ENCODE assay signal across 8 mouse cellular contexts in the genomic region with DNA sequence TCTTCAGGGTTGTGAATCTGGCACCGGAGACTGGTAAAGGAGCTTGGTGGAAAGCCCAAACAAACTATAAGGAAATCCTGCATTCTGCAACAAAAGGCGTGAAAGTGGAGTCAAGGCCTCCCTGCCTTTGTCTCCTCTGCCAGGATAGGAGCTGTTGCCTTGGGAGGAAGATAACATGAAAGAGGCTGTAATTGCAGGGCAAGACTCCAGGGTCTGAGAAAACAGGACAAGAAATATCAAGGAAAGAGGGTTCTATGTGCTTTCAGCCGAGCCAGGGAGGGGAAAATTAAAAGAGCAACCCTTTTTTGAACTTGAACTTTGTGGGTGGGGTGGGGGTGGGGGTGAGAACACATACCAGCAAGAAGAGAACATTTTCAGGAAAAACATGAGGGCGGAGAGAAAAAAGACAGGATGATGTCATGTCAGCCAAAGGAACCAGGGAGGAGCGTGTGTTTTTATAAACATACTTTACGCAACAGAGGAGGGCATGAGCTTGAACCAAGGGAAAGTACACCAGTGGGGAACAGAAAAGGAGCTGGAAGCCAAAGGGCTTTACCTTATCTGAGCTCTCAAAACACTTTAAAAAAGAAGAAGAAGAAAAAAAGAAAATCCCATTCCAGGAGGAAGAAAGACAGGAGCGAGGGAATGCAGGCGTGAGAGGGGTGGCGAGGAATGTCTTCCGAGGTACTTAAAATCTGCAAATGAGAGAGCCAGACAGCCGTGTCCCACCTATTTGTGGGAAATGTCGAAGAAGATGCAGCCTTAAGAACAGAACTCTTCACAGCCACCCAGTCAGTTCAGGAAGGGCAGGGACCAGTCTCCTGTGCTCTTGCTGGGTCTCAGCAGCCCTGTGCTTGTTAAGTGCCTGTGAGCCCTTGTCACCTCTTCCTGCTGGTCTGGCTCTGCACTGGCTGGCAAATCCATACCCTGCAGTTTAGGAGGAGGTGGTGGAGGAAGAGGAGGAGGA.
DNase-seq lines count a peak whose midpoint lies in the region; ATAC-seq and TF ChIP-seq lines count a peak whose summit lies in the region.

No protein-coding gene starts in this region.

- no peak for TF ChIP-seq POLR2A in spleen, adult 2 months (IDR thresholded peaks at IDR 0.05; ENCODE audit: low read depth, low read length)

- H3K4me3 ChIP-seq in spleen, adult 2 months (ENCODE audit: extremely low read depth, insufficient read depth, insufficient read length), result no peak overlapping the region
- no peak overlapping the region for H3K4me3 ChIP-seq in forebrain, embryonic 15.5 days
- H3K4me3 ChIP-seq in intestine, embryonic 14.5 days (ENCODE audit: low read depth, low read length), result no peak overlapping the region

- WGBS in spleen, adult 2 months, result 72% methylated on average over 12 of the region's 12 CpGs
- WGBS in forebrain, embryonic 15.5 days, result 41% methylated on average over 12 of the region's 12 CpGs
- WGBS in intestine, embryonic 14.5 days, result 20% methylated on average over 12 of the region's 12 CpGs

- peak overlapping the region; percentile 25 for H3K4me2 ChIP-seq in forebrain, embryonic 15.5 days (replicated peaks)
- peak overlapping the region; percentile 35 for H3K4me2 ChIP-seq in intestine, embryonic 14.5 days (ENCODE audit: low read length)

- H3K9me3 ChIP-seq in forebrain, embryonic 15.5 days, result no peaks in the 10 kb centered on the region
- no peaks in the 10 kb centered on the region for H3K9me3 ChIP-seq in intestine, embryonic 14.5 days (ENCODE audit: control insufficient read depth, low read length)

- TF ChIP-seq CTCF in spleen, adult 2 months (IDR thresholded peaks at IDR 0.05; ENCODE audit: extremely low read depth, insufficient read depth, insufficient read length, insufficient replicate concordance), result no peak

- H3K27ac ChIP-seq in spleen, adult 2 months (ENCODE audit: insufficient read depth, low read length), result peak overlapping the region; percentile 63
- H3K27ac ChIP-seq in forebrain, embryonic 15.5 days (replicated peaks), result peak overlapping the region; percentile 86
- H3K27ac ChIP-seq in intestine, embryonic 14.5 days (ENCODE audit: low read depth), result peak overlapping the region; percentile 80

- H3K4me1 ChIP-seq in spleen, adult 2 months (ENCODE audit: control insufficient read depth, insufficient read depth, insufficient read length), result peaks cover 18% of the 10 kb centered on the region; the same call in 1 of the 2 replicates
- peaks cover 57% of the 10 kb centered on the region for H3K4me1 ChIP-seq in forebrain, embryonic 15.5 days
- peaks cover 60% of the 10 kb centered on the region for H3K4me1 ChIP-seq in intestine, embryonic 14.5 days (replicated peaks; ENCODE audit: control insufficient read depth, insufficient read depth, low read length)

- no peaks in the 10 kb centered on the region for H3K27me3 ChIP-seq in spleen, adult 2 months (ENCODE audit: control insufficient read depth, insufficient read depth, low read length)
- no peaks in the 10 kb centered on the region for H3K27me3 ChIP-seq in forebrain, embryonic 15.5 days
- no peaks in the 10 kb centered on the region for H3K27me3 ChIP-seq in intestine, embryonic 14.5 days (replicated peaks; ENCODE audit: control insufficient read depth, insufficient read depth, low read length)

- DNase-seq in spleen, adult 2 months (ENCODE audit: low read depth in 1 of 2, low spot score in 2 of 2), result no peak
- DNase-seq in spleen, postnatal 10 days (ENCODE audit: low spot score in 2 of 2), result no peak
- peak; percentile 57 for DNase-seq in intestine, embryonic 14.5 days (ENCODE audit: low spot score)
- DNase-seq in lung, postnatal 10 days, result peak; percentile 79
- DNase-seq in thymus, postnatal 4 days, result peak; percentile 45
- no peak for DNase-seq in Muller cell, postnatal 12 days (ENCODE audit: inconsistent ontology term)

- no peaks in the 10 kb centered on the region for H3K36me3 ChIP-seq in spleen, adult 2 months (ENCODE audit: control insufficient read depth, insufficient read depth, low read length)
- H3K36me3 ChIP-seq in forebrain, embryonic 15.5 days, result no peaks in the 10 kb centered on the region
- no peaks in the 10 kb centered on the region for H3K36me3 ChIP-seq in intestine, embryonic 14.5 days (ENCODE audit: control insufficient read depth, insufficient read depth, low read length)

- H3K9ac ChIP-seq in forebrain, embryonic 15.5 days (replicated peaks), result peak overlapping the region; percentile 35
- peak overlapping the region; percentile 34 for H3K9ac ChIP-seq in intestine, embryonic 14.5 days (ENCODE audit: low read length)

- 0 out of 2 replicates have a peak, but pooled peaks have one; percentile 15 for ATAC-seq in forebrain, embryonic 15.5 days (replicated peaks)
- ATAC-seq in intestine, embryonic 14.5 days (replicated peaks; ENCODE audit: low FRiP score, low TSS enrichment, low read depth), result no peak
- no peak for ATAC-seq in monocyte, adult 5-6 weeks (replicated peaks; ENCODE audit: insufficient number of reproducible peaks, low FRiP score, low TSS enrichment, poor library complexity, severe bottlenecking)

Comparison
In these comparisons a context has a peak if more than half of its experiments do, and no peak if none do; other contexts are left out.
1. DNase-seq: peak in intestine, embryonic 14.5 days (single experiment), lung, postnatal 10 days (single experiment) and thymus, postnatal 4 days (single experiment); none in spleen, adult 2 months (0 of 2), spleen, postnatal 10 days (0 of 2) and Muller cell, postnatal 12 days (single experiment).
2. Peak in every context shown above with its lines, with median percentiles within 50 percentile points of each other: H3K27ac ChIP-seq.